In genomic region chr7:25781321-25781936, GRCm38 (mm10) we compare ENCODE assay signal across 7 mouse cellular contexts. TPM values are rescaled to one million over a fixed set of nuclear protein-coding genes. Genes with fewer than 3 reads are reported as not detected.
DNase-seq lines count a peak whose midpoint lies in the region; ATAC-seq and TF ChIP-seq lines count a peak whose summit lies in the region.

No protein-coding gene starts in this region.

- H3K4me1 ChIP-seq in E14TG2a.4 (replicated peaks; ENCODE audit: low read depth, low read length) = peaks cover 54% of the 10 kb centered on the region
- peaks cover 11% of the 10 kb centered on the region for H3K4me1 ChIP-seq in forebrain, postnatal 0 days (ENCODE audit: insufficient read depth)
- peaks cover 12% of the 10 kb centered on the region for H3K4me1 ChIP-seq in limb, embryonic 11.5 days (ENCODE audit: control insufficient read depth, insufficient read depth, low read length)
- H3K4me1 ChIP-seq in midbrain, embryonic 16.5 days (ENCODE audit: control insufficient read depth, insufficient read depth, low read length) = peaks cover 7% of the 10 kb centered on the region; the same call in 1 of the 2 replicates

- no peaks in the 10 kb centered on the region for H3K36me3 ChIP-seq in E14TG2a.4 (ENCODE audit: insufficient read depth, low read length)
- no peaks in the 10 kb centered on the region for H3K36me3 ChIP-seq in forebrain, postnatal 0 days (ENCODE audit: insufficient read depth)
- peaks cover 3% of the 10 kb centered on the region; the same call in 1 of the 2 replicates for H3K36me3 ChIP-seq in limb, embryonic 11.5 days (ENCODE audit: control insufficient read depth, insufficient read depth, low read length)
- no peaks in the 10 kb centered on the region for H3K36me3 ChIP-seq in midbrain, embryonic 16.5 days (ENCODE audit: control insufficient read depth, insufficient read depth, low read length)

- H3K4me2 ChIP-seq in forebrain, postnatal 0 days (ENCODE audit: low read depth) = peak overlapping the region; percentile 68
- H3K4me2 ChIP-seq in limb, embryonic 11.5 days (ENCODE audit: low read depth, severe bottlenecking) = peak overlapping the region; percentile 83
- peak overlapping the region; percentile 78 for H3K4me2 ChIP-seq in midbrain, embryonic 16.5 days (ENCODE audit: low read length)

- peak; percentile 91 for ATAC-seq in forebrain, postnatal 0 days
- no peak for ATAC-seq in limb, embryonic 11.5 days (ENCODE audit: insufficient number of reproducible peaks, low FRiP score, low TSS enrichment, low read depth)
- ATAC-seq in midbrain, embryonic 16.5 days = peak; percentile 62

- TF ChIP-seq CTCF in E14TG2a.4 (conservative IDR thresholded peaks at IDR 0.05; ENCODE audit: low read length) = no peak
- no peak for TF ChIP-seq CTCF in forebrain, postnatal 0 days (IDR thresholded peaks at IDR 0.05; ENCODE audit: low read depth)

- peak overlapping the region; percentile 76 for H3K4me3 ChIP-seq in E14TG2a.4 (replicated peaks; ENCODE audit: low read length)
- H3K4me3 ChIP-seq in forebrain, postnatal 0 days (ENCODE audit: low read depth, low read length) = peak overlapping the region; percentile 23; the same call in 1 of the 2 replicates
- H3K4me3 ChIP-seq in limb, embryonic 11.5 days (ENCODE audit: low read depth, low read length) = peak overlapping the region; percentile 32
- peak overlapping the region; percentile 37 for H3K4me3 ChIP-seq in midbrain, embryonic 16.5 days (ENCODE audit: low read depth, low read length)

- peaks cover 8% of the 10 kb centered on the region for H3K9me3 ChIP-seq in E14TG2a.4 (ENCODE audit: low read length)
- H3K9me3 ChIP-seq in forebrain, postnatal 0 days (ENCODE audit: low read length) = no peaks in the 10 kb centered on the region
- no peaks in the 10 kb centered on the region for H3K9me3 ChIP-seq in limb, embryonic 11.5 days (ENCODE audit: control insufficient read depth, low read length)
- H3K9me3 ChIP-seq in midbrain, embryonic 16.5 days (replicated peaks; ENCODE audit: control insufficient read depth, low read length, poor library complexity, severe bottlenecking) = no peaks in the 10 kb centered on the region

- peak overlapping the region; percentile 33; the same call in 1 of the 2 replicates for H3K9ac ChIP-seq in forebrain, postnatal 0 days
- H3K9ac ChIP-seq in limb, embryonic 11.5 days (ENCODE audit: low read length) = peak overlapping the region; percentile 56
- peak overlapping the region; percentile 66 for H3K9ac ChIP-seq in midbrain, embryonic 16.5 days (ENCODE audit: low read depth, low read length)

- WGBS in forebrain, postnatal 0 days = 16% methylated on average over 32 of the region's 33 CpGs
- 9% methylated on average over 31 of the region's 33 CpGs for WGBS in limb, embryonic 11.5 days
- 12% methylated on average over 32 of the region's 33 CpGs for WGBS in midbrain, embryonic 16.5 days

- DNase-seq in ZHBTc4 (ENCODE audit: low read depth, low spot score) = peak; percentile 42
- peak; percentile 84 for DNase-seq in forebrain, postnatal 0 days
- DNase-seq in induced T-regulatory cell, adult 2 months (ENCODE audit: low read depth) = peak; percentile 84
- peak; percentile 58 for DNase-seq in limb, embryonic 11.5 days (ENCODE audit: low spot score)
- DNase-seq in thymus, postnatal 0 days (ENCODE audit: low spot score) = peak; percentile 57

- peaks cover 32% of the 10 kb centered on the region for H3K27me3 ChIP-seq in E14TG2a.4 (ENCODE audit: insufficient read depth, low read length)
- H3K27me3 ChIP-seq in forebrain, postnatal 0 days (ENCODE audit: insufficient read depth, low read length) = no peaks in the 10 kb centered on the region
- no peaks in the 10 kb centered on the region for H3K27me3 ChIP-seq in limb, embryonic 11.5 days (ENCODE audit: control insufficient read depth, insufficient read depth, low read length)
- H3K27me3 ChIP-seq in midbrain, embryonic 16.5 days (ENCODE audit: control insufficient read depth, insufficient read depth, low read depth, low read length) = no peaks in the 10 kb centered on the region

- H3K27ac ChIP-seq in forebrain, postnatal 0 days (ENCODE audit: low read depth, low read length) = peak overlapping the region; percentile 66
- H3K27ac ChIP-seq in limb, embryonic 11.5 days (replicated peaks; ENCODE audit: low read depth, low read length) = no peak overlapping the region; the same call in 1 of the 2 replicates
- H3K27ac ChIP-seq in midbrain, embryonic 16.5 days (ENCODE audit: low read length) = peak overlapping the region; percentile 18; the same call in 1 of the 2 replicates

RNA-seq across cellular contexts. Expression of gene Axl, which starts 7.1 kb away (rescaled TPM):
- total RNA-seq in forebrain, postnatal 0 days (2014; rRNA removed) = 15.8 and 17.7 TPM in 2 replicates
- polyA plus RNA-seq in forebrain, postnatal 0 days (2015; fragmentation: Nextera tagmentation; extraction: Ambion mirVana) = 14.6 and 16.1 TPM in 2 replicates
- 32.1 and 32.5 TPM in 2 replicates for polyA plus RNA-seq in limb, embryonic 11.5 days (2014; fragmentation: Nextera tagmentation; extraction: Ambion mirVana)
- polyA plus RNA-seq in midbrain, embryonic 16.5 days (2015; fragmentation: Nextera tagmentation; extraction: Ambion mirVana) = 14.9 and 17.1 TPM in 2 replicates
- polyA plus RNA-seq in thymus, postnatal 0 days (2015; fragmentation: Nextera tagmentation; extraction: Ambion mirVana) = 26.9 and 29.4 TPM in 2 replicates

RNA-seq across cellular contexts. Expression of gene Hnrnpul1, which starts 26.9 kb away (rescaled TPM):
- 110 and 144 TPM in 2 replicates for total RNA-seq in forebrain, postnatal 0 days (2014; rRNA removed)
- 47.3 and 47.9 TPM in 2 replicates for polyA plus RNA-seq in forebrain, postnatal 0 days (2015; fragmentation: Nextera tagmentation; extraction: Ambion mirVana)
- 82.9 and 87.8 TPM in 2 replicates for polyA plus RNA-seq in limb, embryonic 11.5 days (2014; fragmentation: Nextera tagmentation; extraction: Ambion mirVana)
- polyA plus RNA-seq in midbrain, embryonic 16.5 days (2015; fragmentation: Nextera tagmentation; extraction: Ambion mirVana) = 38.3 and 41.1 TPM in 2 replicates
- polyA plus RNA-seq in thymus, postnatal 0 days (2015; fragmentation: Nextera tagmentation; extraction: Ambion mirVana) = 64.9 and 66.2 TPM in 2 replicates

RNA-seq across cellular contexts. Expression of gene Cyp2s1, which starts 35.3 kb away (rescaled TPM):
- 1.2 and 2.0 TPM in 2 replicates for total RNA-seq in forebrain, postnatal 0 days (2014; rRNA removed)
- polyA plus RNA-seq in forebrain, postnatal 0 days (2015; fragmentation: Nextera tagmentation; extraction: Ambion mirVana) = 1.4 and 1.9 TPM in 2 replicates
- 1.6 and 1.9 TPM in 2 replicates for polyA plus RNA-seq in limb, embryonic 11.5 days (2014; fragmentation: Nextera tagmentation; extraction: Ambion mirVana)
- 2.8 and 3.2 TPM in 2 replicates for polyA plus RNA-seq in midbrain, embryonic 16.5 days (2015; fragmentation: Nextera tagmentation; extraction: Ambion mirVana)
- 0.51 and 0.54 TPM in 2 replicates for polyA plus RNA-seq in thymus, postnatal 0 days (2015; fragmentation: Nextera tagmentation; extraction: Ambion mirVana)

Comparison
In these comparisons a context has a peak if more than half of its experiments do, and no peak if none do; other contexts are left out.
1. H3K4me3 ChIP-seq: peak in every context shown above with its lines; median percentile 76 in E14TG2a.4; 37 in midbrain, embryonic 16.5 days; 32 in limb, embryonic 11.5 days; 23 in forebrain, postnatal 0 days.